Mouse (Mus musculus): ENCODE measurements at regions not wholly inside any gene's neighbourhood (a gene's known extent, or its start where the extent isn't known, plus 50 kb on each side); places are given as distances from the start of the nearest gene placed in this dataset.

DNA sequence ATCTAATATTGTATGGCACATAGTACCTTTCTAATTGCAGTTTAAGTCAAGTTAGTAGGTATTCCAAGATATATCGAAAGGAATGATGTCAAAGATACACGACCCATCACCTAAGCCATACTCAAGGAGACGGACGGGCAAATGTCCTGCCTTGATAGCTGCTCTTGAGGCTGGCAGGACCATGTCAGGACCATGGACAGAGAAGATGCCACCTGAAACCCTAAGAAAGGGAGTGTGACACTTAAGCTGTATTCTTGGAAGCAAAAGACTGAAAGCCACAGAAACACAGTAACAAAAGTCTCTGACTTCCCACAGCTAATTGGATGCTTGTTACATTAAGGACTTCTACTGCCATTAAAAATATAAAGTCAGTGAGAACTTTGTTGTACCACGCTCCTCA lies 326.7 kb upstream of the Onecut1 start:
- TF ChIP-seq POLR2A (IDR thresholded peaks at IDR 0.05; ENCODE audit: borderline replicate concordance, low read depth, low read length) (no peak), CTCF (IDR thresholded peaks at IDR 0.05; ENCODE audit: low read depth, low read length) (no peak)
